Mouse (Mus musculus): ENCODE results near the gene Olfr136. TPM values are rescaled to one million over a fixed set of nuclear protein-coding genes. Genes with fewer than 3 reads are reported as not detected.

The Olfr136 gene
- polyA plus RNA-seq (2014; fragmentation: Illumina TruSeq; extraction: RNeasy Lipid Tissue Mini Kit (QIAGEN cat#74804); ENCODE audit: insufficient read depth, low read depth, low replicate concordance): not detected

DNA sequence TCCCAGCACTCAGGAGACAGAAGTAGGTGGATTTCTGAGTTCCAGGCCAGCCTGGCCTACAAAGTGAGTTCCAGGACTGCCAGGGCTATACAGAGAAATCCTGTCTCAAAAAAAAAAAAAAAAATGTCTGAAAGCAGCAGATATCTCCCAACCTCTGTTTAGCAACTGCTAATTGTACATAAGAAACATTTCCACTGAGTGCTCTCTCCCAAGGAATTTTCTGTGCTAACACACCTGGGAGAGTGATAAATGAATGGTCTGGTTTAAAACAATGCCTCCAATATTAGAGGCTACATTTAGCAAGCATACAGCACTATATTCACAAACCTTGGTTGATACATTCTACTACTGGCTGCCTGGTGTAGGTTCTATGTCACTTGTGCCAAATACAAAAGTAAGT, at the start of gene Olfr136:
Gene Olfr136, plus strand, starts transcription at position 301 of the 400 bp plus-strand sequence.

DNA sequence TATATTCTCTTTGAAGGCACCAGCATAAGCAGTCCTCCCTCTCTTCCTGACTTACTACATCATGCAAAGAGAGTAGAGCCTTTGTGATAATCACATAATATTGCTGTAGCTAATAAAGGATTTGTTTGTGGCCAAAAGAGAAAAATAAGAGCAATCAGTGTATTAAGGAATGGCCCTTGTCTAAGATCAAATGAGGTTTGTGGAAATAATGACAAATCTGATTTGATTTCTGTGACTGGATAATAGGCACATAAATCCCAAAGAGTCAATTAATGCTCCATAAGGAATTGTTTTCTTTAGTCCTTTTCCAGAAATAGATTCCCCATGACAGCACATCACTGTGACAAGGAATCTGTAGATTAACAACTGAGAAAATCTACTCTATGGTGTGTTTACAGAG, 22.2 kb upstream of the Olfr136 start, which contains the start of gene Olfr137:
Gene Olfr137, minus strand, starts transcription at position 101 of the 400 bp plus-strand sequence.

Other genes with a start within 250 kb of the Olfr136 start
- not detected for gene Olfr131, start 241.1 kb upstream of the Olfr136 start, polyA plus RNA-seq (2014; fragmentation: Illumina TruSeq; extraction: RNeasy Lipid Tissue Mini Kit (QIAGEN cat#74804); ENCODE audit: insufficient read depth, low read depth, low replicate concordance)
- gene Olfr132, start 195.3 kb upstream of the Olfr136 start, polyA plus RNA-seq (2014; fragmentation: Illumina TruSeq; extraction: RNeasy Lipid Tissue Mini Kit (QIAGEN cat#74804); ENCODE audit: insufficient read depth, low read depth, low replicate concordance): not detected
- gene Olfr133, start 184.6 kb upstream of the Olfr136 start, polyA plus RNA-seq (2014; fragmentation: Illumina TruSeq; extraction: RNeasy Lipid Tissue Mini Kit (QIAGEN cat#74804); ENCODE audit: insufficient read depth, low read depth, low replicate concordance): not detected
- gene Olfr134, start 158.4 kb upstream of the Olfr136 start, polyA plus RNA-seq (2014; fragmentation: Illumina TruSeq; extraction: RNeasy Lipid Tissue Mini Kit (QIAGEN cat#74804); ENCODE audit: insufficient read depth, low read depth, low replicate concordance): not detected
- gene Olfr135, start 125.5 kb upstream of the Olfr136 start, polyA plus RNA-seq (2014; fragmentation: Illumina TruSeq; extraction: RNeasy Lipid Tissue Mini Kit (QIAGEN cat#74804); ENCODE audit: insufficient read depth, low read depth, low replicate concordance): not detected
- gene Olfr138, start 68.8 kb upstream of the Olfr136 start, polyA plus RNA-seq (2014; fragmentation: Illumina TruSeq; extraction: RNeasy Lipid Tissue Mini Kit (QIAGEN cat#74804); ENCODE audit: insufficient read depth, low read depth, low replicate concordance): not detected
- gene Olfr137, start 22.3 kb upstream of the Olfr136 start, polyA plus RNA-seq (2014; fragmentation: Illumina TruSeq; extraction: RNeasy Lipid Tissue Mini Kit (QIAGEN cat#74804); ENCODE audit: insufficient read depth, low read depth, low replicate concordance): not detected
- not detected for gene Esp36, start 90.4 kb downstream of the Olfr136 start, polyA plus RNA-seq (2014; fragmentation: Illumina TruSeq; extraction: RNeasy Lipid Tissue Mini Kit (QIAGEN cat#74804); ENCODE audit: insufficient read depth, low read depth, low replicate concordance)
- gene Esp34, start 224.4 kb downstream of the Olfr136 start, polyA plus RNA-seq (2014; fragmentation: Illumina TruSeq; extraction: RNeasy Lipid Tissue Mini Kit (QIAGEN cat#74804); ENCODE audit: insufficient read depth, low read depth, low replicate concordance): not detected

All from lung, adult 10 weeks (tissue).